Mouse (Mus musculus) C2C12 (cell line): ENCODE results near the gene Stat5b. TPM values are rescaled to one million over a fixed set of nuclear protein-coding genes. Genes with fewer than 3 reads are reported as not detected.

Experiments
- H3K27me3 ChIP-seq: one replicate; pipeline ENCODE4 v1.6.1; 2011; ENCODE audit not compliant: control insufficient read depth, insufficient read depth, insufficient read length
- H3K36me3 ChIP-seq: one replicate; pipeline ENCODE4 v1.6.1; 2011; ENCODE audit not compliant: control insufficient read depth, insufficient read depth
- H3K4me3 ChIP-seq: one replicate; pipeline ENCODE4 v1.5.1; 2011; ENCODE audit warnings: mild to moderate bottlenecking, control low read depth; ENCODE audit not compliant: poor library complexity, insufficient read depth, severe bottlenecking
- H3K79me2 ChIP-seq: one replicate; pipeline ENCODE4 v1.6.1; 2011; ENCODE audit not compliant: control insufficient read depth, insufficient read depth
- H3K79me3 ChIP-seq: one replicate; pipeline ENCODE4 v1.6.1; 2011; ENCODE audit warnings: low read depth, control low read depth
- H3ac ChIP-seq: one replicate; pipeline ENCODE3; 2011; ENCODE audit warnings: low read depth; ENCODE audit not compliant: control insufficient read depth, insufficient read length
- CEBPB ChIP-seq: IDR thresholded peaks from one replicate; pipeline ENCODE4 v1.6.1; 2011; ENCODE audit warnings: low read depth, mild to moderate bottlenecking, control low read depth, moderate library complexity
- CTCF ChIP-seq: IDR thresholded peaks from one replicate; pipeline ENCODE4 v1.5.1; 2011; ENCODE audit not compliant: control insufficient read depth, insufficient read depth, insufficient read length
- FOSL1 ChIP-seq: IDR thresholded peaks from one replicate; pipeline ENCODE4 v1.8.0; 2011; ENCODE audit warnings: mild to moderate bottlenecking, low read length; ENCODE audit not compliant: poor library complexity, insufficient read depth, severe bottlenecking
- MAX ChIP-seq: IDR thresholded peaks from one replicate; pipeline ENCODE4 v1.6.1; 2011; ENCODE audit warnings: mild to moderate bottlenecking, control low read depth
- MYOD1 ChIP-seq: IDR thresholded peaks from one replicate; pipeline ENCODE4 v1.6.1; 2011; ENCODE audit warnings: low read depth; ENCODE audit not compliant: control insufficient read depth, insufficient read length
- MYOG ChIP-seq: IDR thresholded peaks from one replicate; pipeline ENCODE4 v1.6.1; 2011; ENCODE audit not compliant: control insufficient read depth, insufficient read length; ENCODE audit errors: extremely low read depth
- USF1 ChIP-seq: IDR thresholded peaks from one replicate; pipeline ENCODE4 v1.6.1; 2011; ENCODE audit warnings: low read depth, mild to moderate bottlenecking, control low read depth, moderate library complexity
- polyA plus RNA-seq: library from polyadenylated mRNA; unstranded; fragments of >200 nt; fragmentation: generic; extraction: Trizol; gene quantifications from one replicate; pipeline ENCODE4 v1.2.1, GENCODE M21; 2012; ENCODE audit warnings: missing spikeins

Stat5b gene
- polyA plus RNA-seq, 1 experiment: 2.4 TPM

GRCm38 (mm10) chr11:100826161-100826866 lies 24.2 kb downstream of the Stat5b start:
- no peak for TF ChIP-seq CTCF
- TF ChIP-seq USF1: no peak
- no peak for TF ChIP-seq FOSL1
- TF ChIP-seq MAX: no peak
- TF ChIP-seq CEBPB: no peak
- TF ChIP-seq MYOG: no peak
- H3K27me3 ChIP-seq: peaks cover 9% of the 10 kb centered on the region
- H3K36me3 ChIP-seq: no peaks in the 10 kb centered on the region
- no peak overlapping the region for H3ac ChIP-seq
- no peak overlapping the region for H3K4me3 ChIP-seq
- H3K79me2 ChIP-seq: no peaks in the 10 kb centered on the region
- H3K79me3 ChIP-seq: no peaks in the 10 kb centered on the region

- no peaks in the 10 kb centered on the region for H3K36me3 ChIP-seq
- no peaks in the 10 kb centered on the region for H3K79me3 ChIP-seq
- H3K27me3 ChIP-seq: peaks cover 9% of the 10 kb centered on the region
- TF ChIP-seq CEBPB: no peak
- no peak for TF ChIP-seq MYOG
- no peak for TF ChIP-seq FOSL1
- TF ChIP-seq MAX: no peak
- TF ChIP-seq USF1: no peak
- no peak for TF ChIP-seq MYOD1
- TF ChIP-seq CTCF: no peak
- no peak overlapping the region for H3K4me3 ChIP-seq
- H3ac ChIP-seq: no peak overlapping the region
- H3K79me2 ChIP-seq: no peaks in the 10 kb centered on the region
These were observed 25.1 kb downstream of the Stat5b start for GRCm38 (mm10) chr11:100825451-100825850.

GRCm38 (mm10) chr11:100824496-100824895 lies 26.0 kb downstream of the Stat5b start:
- H3K27me3 ChIP-seq: peaks cover 7% of the 10 kb centered on the region
- TF ChIP-seq FOSL1 (no peak), MYOD1 (no peak)
- H3K79me2 ChIP-seq: no peaks in the 10 kb centered on the region
- no peaks in the 10 kb centered on the region for H3K36me3 ChIP-seq
- no peak overlapping the region for H3K4me3 ChIP-seq
- no peak overlapping the region for H3ac ChIP-seq
- no peaks in the 10 kb centered on the region for H3K79me3 ChIP-seq

GRCm38 (mm10) chr11:100823543-100824313 lies 26.8 kb downstream of the Stat5b start:
- no peaks in the 10 kb centered on the region for H3K79me3 ChIP-seq
- H3K79me2 ChIP-seq: no peaks in the 10 kb centered on the region
- no peak overlapping the region for H3ac ChIP-seq
- no peak overlapping the region for H3K4me3 ChIP-seq
- TF ChIP-seq MAX: no peak
- no peak for TF ChIP-seq FOSL1
- no peak for TF ChIP-seq MYOG
- no peak for TF ChIP-seq MYOD1
- TF ChIP-seq USF1: no peak
- no peak for TF ChIP-seq CEBPB
- no peak for TF ChIP-seq CTCF
- no peaks in the 10 kb centered on the region for H3K36me3 ChIP-seq
- peaks cover 4% of the 10 kb centered on the region for H3K27me3 ChIP-seq

- H3K27me3 ChIP-seq: peaks cover 4% of the 10 kb centered on the region
- no peak overlapping the region for H3K4me3 ChIP-seq
- TF ChIP-seq USF1: no peak
- no peak for TF ChIP-seq CTCF
- no peak for TF ChIP-seq MYOD1
- TF ChIP-seq FOSL1: no peak
- no peak for TF ChIP-seq MYOG
- TF ChIP-seq CEBPB: no peak
- TF ChIP-seq MAX: no peak
- H3K79me3 ChIP-seq: no peaks in the 10 kb centered on the region
- H3ac ChIP-seq: no peak overlapping the region
- H3K79me2 ChIP-seq: no peaks in the 10 kb centered on the region
- no peaks in the 10 kb centered on the region for H3K36me3 ChIP-seq
These were observed 28.2 kb downstream of the Stat5b start for GRCm38 (mm10) chr11:100822365-100822764.
